Mouse (Mus musculus) B cell, adult 67 days (primary cell): ENCODE results near the gene Zfp131. TPM values are rescaled to one million over a fixed set of nuclear protein-coding genes. Genes with fewer than 3 reads are reported as not detected.

Experiments
- total RNA-seq, 2 experiments: library from RNA; stranded (reverse); gene quantifications; 4 replicates each; pipeline ENCODE4 v1.2.4; 2023

The Zfp131 gene
- 10 to 100 TPM; 72.1 to 85.0 TPM for total RNA-seq

DNA sequence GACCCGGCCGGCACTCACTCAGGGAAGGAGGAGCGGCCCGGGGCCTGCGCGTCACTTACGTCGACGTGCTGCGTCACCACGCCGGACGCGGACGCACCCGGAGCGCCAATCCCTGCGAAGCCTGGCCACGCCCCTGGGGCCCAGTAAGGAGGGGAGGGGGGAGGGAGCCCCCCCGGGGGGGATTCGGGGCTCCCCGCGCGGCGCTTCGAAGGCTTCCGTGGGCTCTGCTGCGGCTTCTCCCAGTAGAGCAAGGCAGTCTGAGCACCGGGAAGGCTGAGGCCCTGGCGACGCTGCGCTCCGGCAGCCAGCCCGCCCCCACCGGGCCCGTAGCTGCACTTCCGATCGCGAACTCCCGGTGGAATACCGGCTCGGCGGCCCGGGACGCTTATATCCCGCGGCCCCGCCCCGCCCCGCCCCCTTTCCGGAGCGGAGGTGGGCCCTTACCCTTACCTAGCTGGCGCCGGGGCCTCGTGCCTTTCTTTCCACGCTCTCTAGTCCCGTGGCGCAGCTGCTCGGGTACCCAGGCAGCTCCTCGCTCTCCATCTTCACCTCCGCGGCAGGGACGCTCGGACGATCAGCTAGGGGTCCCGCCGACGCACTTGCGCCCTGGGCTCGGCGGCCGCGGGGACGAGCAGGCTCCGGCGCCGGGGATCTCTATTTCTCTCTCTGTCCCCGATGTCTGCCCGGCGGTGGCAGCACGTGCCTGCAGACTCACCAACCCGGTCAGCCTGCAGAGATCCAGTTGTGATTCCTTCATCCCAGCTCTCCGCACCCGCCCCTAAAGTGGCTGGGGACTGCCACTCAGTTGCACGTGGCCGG lies at the start of gene Zfp131:
TSS of gene Zfp131 (minus strand) at position 129 of the 819 bp plus-strand sequence.

DNA sequence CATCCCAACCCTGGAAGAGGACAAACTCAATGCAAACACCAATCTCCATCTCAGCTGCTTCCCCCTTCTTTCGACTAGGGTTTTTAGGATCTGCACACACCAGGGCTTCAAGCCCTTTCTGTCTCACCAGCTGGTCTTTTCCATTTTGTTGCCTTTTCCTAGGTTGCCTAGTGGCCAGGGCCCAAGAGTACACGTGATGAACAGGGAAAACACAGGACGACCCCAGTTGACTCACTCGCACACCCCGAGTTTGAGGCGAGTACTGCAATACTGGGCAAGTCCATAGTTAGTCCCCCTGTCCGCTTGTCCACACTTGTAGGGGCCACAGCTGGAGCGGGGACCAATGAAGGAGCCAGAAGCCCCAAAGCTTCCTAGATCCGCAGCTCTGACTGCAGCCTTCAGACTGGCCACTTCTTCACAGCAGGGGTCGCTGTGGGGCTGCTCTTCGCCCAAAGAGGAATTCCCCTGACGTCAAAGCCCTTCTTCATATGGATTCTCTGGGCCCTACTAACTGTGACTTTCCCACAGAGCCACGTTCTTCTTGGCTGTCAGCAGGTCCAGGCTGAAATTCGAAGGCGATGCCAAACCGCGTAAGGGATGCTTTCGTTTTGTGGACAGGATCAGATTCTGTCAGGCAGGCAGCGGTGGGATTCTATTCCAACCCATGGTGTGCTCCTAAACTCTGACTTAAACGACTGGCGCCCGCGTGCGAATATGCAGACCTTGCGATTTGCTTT lies 44.8 kb upstream of the Zfp131 start, which contains the start of gene D13Ertd608e:
TSS of gene D13Ertd608e (plus strand) at position 687 of the 737 bp plus-strand sequence.

DNA sequence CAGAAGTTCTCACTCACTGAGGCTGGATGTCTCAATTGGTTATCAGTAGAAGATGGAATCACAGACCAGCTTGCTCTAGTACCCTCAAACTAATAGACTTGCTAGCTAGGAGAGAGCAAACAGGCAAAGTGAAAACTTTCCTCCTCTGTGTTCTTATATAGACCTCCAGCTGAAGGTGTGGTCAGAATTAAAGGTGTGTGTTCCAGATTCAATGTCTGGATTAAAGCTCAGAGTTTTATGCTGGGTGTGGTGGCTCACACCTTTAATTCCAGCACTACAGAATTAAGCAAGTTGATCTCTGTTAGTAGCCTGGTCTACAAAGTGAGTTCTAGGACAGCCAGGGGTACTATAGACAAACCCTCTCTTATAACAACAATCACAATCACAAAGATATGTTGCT lies 39.4 kb upstream of the Zfp131 start, which contains the start of gene AF067063:
TSS of gene AF067063 (minus strand) at position 101 of the 400 bp plus-strand sequence.

DNA sequence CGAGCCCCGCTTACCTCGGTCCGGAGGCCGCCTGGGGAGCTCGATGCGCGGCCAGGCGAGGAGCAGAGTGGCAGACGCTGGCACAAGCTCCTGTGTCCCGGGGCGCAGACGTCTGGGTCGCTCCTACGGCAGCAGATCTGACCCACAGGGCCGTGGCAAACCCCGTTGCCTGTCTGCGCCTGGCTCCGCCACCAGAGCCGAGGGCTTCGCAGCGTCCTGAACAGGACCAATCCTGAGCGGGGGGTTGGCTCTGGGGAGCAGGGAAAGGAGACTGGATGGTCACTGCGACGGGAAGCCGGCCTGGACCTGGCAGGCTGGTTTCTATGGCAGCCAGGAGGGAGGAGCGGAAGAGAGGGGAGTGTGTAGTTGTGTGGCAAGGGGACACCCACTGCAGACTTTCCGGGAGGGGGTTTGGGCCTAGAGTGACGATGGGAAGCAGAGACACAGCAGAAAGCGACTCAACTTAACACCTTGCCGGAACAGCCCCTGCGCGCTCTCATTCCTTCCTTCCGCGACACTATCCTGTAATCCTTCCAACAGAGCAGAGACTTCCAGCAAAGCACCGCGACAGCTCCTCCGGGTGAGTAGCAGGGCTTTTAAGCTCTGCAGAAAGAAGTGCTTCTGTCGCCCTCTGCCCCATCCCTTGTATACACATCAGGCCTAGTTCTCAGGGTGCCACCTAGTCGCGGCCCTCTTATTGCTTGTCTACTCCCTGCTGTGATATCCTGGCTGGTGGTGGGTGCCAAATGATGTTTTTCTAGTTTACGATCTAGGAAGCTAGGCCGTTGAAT lies 34.8 kb downstream of the Zfp131 start, which contains the start of gene Nim1k:
TSS of gene Nim1k (minus strand) at position 202 of the 791 bp plus-strand sequence.

Other genes with a start within 250 kb of the Zfp131 start
- gene Ccl28, start 167.1 kb downstream of the Zfp131 start, total RNA-seq, result 10 to 100 TPM in 1 of 2 experiments, not detected in 1; 15.7 TPM
- 10 to 100 TPM; 26.2 to 27.4 TPM for gene Hmgcs1, start 100.5 kb downstream of the Zfp131 start, total RNA-seq
- gene Nim1k, start 35.0 kb downstream of the Zfp131 start, total RNA-seq, result under 1 TPM in 1 of 2 experiments, not detected in 1; 0.20 TPM
- not detected for gene AF067063, start 39.3 kb upstream of the Zfp131 start, total RNA-seq
- not detected for gene D13Ertd608e, start 45.1 kb upstream of the Zfp131 start, total RNA-seq
- not detected for gene Tcstv1, start 103.9 kb upstream of the Zfp131 start, total RNA-seq
- not detected for gene Gm21761, start 138.4 kb upstream of the Zfp131 start, total RNA-seq
- not detected for gene B020031M17Rik, start 159.9 kb upstream of the Zfp131 start, total RNA-seq
- not detected for gene Gm36079, start 236.1 kb upstream of the Zfp131 start, total RNA-seq